Mouse (Mus musculus) heart, embryonic 15.5 days (tissue): Measurements from ENCODE around the gene Snapc5. TPM values are rescaled to one million over a fixed set of nuclear protein-coding genes. Genes with fewer than 3 reads are reported as not detected.
A peak's percentile ranks its signal among the peaks of the same experiment; 100 is the strongest.
"Not testable (repeated sequence)": the region's sequence is repeated elsewhere in the genome, so short reads cannot be mapped to it uniquely, and the experiment has no call there.

ENCODE experiments used
- ATAC-seq: fragments of 200-750 bp; cut with Nextera tagmentation; replicated peaks from 2 replicates; pipeline ENCODE4 v1.8.0; 2017; ENCODE audit warnings: low read depth, moderate TSS enrichment; ENCODE audit not compliant: insufficient number of reproducible peaks, insufficient read depth, low FRiP score
- H3K27ac ChIP-seq: fragments of 300-500 bp; sonication (generic); 2 replicates; pipeline ENCODE4 v1.5.1; 2015; ENCODE audit warnings: mild to moderate bottlenecking, inconsistent platforms
- H3K27me3 ChIP-seq: fragments of 300-500 bp; sonication (generic); 2 replicates; pipeline ENCODE4 v1.6.1; 2015; ENCODE audit warnings: inconsistent platforms
- H3K36me3 ChIP-seq: fragments of 300-500 bp; sonication (generic); 2 replicates; pipeline ENCODE4 v1.6.1; 2015; ENCODE audit warnings: mild to moderate bottlenecking, inconsistent platforms
- H3K4me1 ChIP-seq: fragments of 300-500 bp; sonication (generic); replicated peaks from 2 replicates; pipeline ENCODE4 v1.6.1; 2015; ENCODE audit warnings: inconsistent platforms
- H3K4me2 ChIP-seq: fragments of 300-500 bp; sonication (generic); 2 replicates; pipeline ENCODE4 v1.6.1; 2015; ENCODE audit warnings: inconsistent platforms, mild to moderate bottlenecking, moderate library complexity
- H3K4me3 ChIP-seq: fragments of 300-500 bp; sonication (generic); 2 replicates; pipeline ENCODE4 v1.5.1; 2015; ENCODE audit warnings: mild to moderate bottlenecking, inconsistent platforms
- H3K9ac ChIP-seq: fragments of 300-500 bp; sonication (generic); 2 replicates; pipeline ENCODE4 v1.6.1; 2015; ENCODE audit warnings: mild to moderate bottlenecking, inconsistent platforms
- H3K9me3 ChIP-seq: fragments of 300-500 bp; sonication (generic); replicated peaks from 2 replicates; pipeline ENCODE4 v1.6.1; 2016; ENCODE audit warnings: inconsistent platforms
- WGBS: fragments of 180-500 bp; shearing (Covaris S2); methylation state at CpG from one replicate; pipeline ENCODE4 v1.1.7; 2015; ENCODE audit warnings: mixed read lengths; 5-methylcytosine and 5-hydroxymethylcytosine counted together
- polyA plus RNA-seq: library from polyadenylated mRNA; unstranded; fragments of >200 nt; fragmentation: Nextera tagmentation; extraction: Ambion mirVana; gene quantifications from 2 replicates; pipeline ENCODE4 v1.2.1, GENCODE M21; 2015

Gene Snapc5
- polyA plus RNA-seq, 1 experiment from 2014 or later = 29.9 TPM

DNA sequence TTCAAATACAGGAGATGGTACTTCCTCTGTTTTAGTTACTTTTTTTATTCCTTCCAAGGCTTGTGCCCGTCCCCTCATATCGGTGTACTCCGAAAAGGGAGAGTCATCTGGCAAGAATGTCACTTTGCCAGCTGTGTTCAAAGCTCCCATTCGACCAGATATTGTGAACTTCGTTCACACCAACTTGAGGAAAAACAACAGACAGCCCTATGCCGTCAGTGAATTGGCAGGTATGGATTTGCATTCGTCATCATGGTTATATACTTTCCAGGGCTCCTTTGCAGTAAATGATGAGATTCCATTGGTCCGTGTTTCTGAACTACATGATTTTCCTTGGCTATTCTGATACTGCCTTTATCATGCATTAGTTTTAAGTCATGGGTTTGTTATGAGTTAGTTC is 4.3 kb upstream of the Snapc5 start:
- Histone ChIP-seq H3K9ac (no peak overlapping the region), H3K36me3 (peaks cover 40% of the 10 kb centered on the region), H3K4me2 (peak overlapping the region; percentile 86), H3K27me3 (no peaks in the 10 kb centered on the region), H3K27ac (no peak overlapping the region), H3K9me3 (no peaks in the 10 kb centered on the region), H3K4me1 (peaks cover 18% of the 10 kb centered on the region), H3K4me3 (peak overlapping the region; percentile 99)
- 59% methylated on average over 8 of the region's 8 CpGs for WGBS
- ATAC-seq = no peak

DNA sequence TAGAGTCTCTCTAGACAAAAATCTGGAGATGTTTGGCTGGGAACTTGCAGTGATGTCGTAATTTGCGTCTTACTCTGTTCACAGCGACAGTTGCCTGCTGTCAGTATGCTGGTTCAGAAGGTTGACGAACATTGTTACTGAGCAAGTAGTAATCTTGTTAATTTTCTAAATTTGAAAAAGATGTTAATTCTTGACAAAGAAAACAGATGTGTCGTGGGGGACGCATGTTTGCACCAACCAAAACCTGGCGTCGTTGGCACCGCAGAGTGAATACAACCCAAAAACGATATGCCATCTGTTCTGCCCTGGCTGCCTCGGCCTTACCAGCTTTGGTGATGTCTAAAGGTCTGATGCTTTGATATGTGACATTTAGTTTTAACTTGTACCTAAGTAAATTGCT is 3.7 kb upstream of the Snapc5 start:
- Histone ChIP-seq H3K27me3 (no peaks in the 10 kb centered on the region), H3K9me3 (no peaks in the 10 kb centered on the region), H3K27ac (no peak overlapping the region), H3K4me3 (no peak overlapping the region), H3K4me2 (no peak overlapping the region), H3K9ac (no peak overlapping the region), H3K4me1 (peaks cover 23% of the 10 kb centered on the region), H3K36me3 (peaks cover 41% of the 10 kb centered on the region)
- ATAC-seq = no peak
- 89% methylated on average over 11 of the region's 11 CpGs for WGBS

DNA sequence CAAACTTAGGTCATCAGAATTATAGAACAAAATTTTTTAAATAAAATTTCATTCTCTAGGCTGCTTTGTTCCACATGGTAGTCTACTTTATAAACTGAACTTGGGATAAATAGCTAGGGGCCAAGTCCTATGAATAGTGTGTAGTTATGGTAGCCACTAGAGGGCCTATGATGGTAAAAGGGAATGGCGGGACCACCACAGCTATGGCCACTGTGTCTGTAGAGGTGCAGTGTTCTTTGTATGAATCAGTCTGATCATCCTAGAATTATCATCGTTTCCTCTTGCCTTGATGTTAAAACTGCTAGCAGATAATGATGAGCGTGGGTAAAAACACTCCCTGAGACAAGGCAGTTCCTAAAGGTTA is 482 bp upstream of the Snapc5 start:
- Histone ChIP-seq H3K9ac (peak overlapping the region; percentile 75), H3K27ac (peak overlapping the region; percentile 88), H3K4me3 (peak overlapping the region; percentile 82), H3K4me1 (peaks cover 11% of the 10 kb centered on the region), H3K27me3 (no peaks in the 10 kb centered on the region), H3K4me2 (peak overlapping the region; percentile 67), H3K9me3 (no peaks in the 10 kb centered on the region), H3K36me3 (peaks cover 59% of the 10 kb centered on the region)
- 33% methylated on average over 3 of the region's 3 CpGs for WGBS
- ATAC-seq = no peak; the same call in 1 of the 2 replicates

DNA sequence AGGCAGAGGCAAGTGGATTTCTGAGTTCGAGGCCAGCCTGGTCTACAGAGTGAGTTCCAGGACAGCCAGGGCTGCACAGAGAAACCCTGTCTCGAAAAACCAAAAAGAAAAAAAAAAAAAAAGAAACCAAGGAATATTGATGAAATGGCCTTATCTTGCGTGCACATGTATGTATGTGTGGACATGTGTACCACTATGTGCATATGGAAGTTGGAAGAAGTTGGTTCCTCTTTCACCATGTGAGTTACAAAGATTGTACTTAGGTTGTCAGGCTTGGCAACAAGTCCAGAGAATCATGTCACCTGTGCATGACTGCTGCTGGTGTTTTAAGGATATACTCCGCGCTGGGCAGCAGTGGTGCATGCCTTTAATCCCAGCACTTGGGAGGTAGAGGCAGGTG is 4.2 kb downstream of the Snapc5 start:
- not testable (repeated sequence) for H3K4me3 ChIP-seq, ATAC-seq, H3K27ac ChIP-seq, H3K27me3 ChIP-seq, H3K9me3 ChIP-seq, H3K4me2 ChIP-seq, H3K9ac ChIP-seq, H3K4me1 ChIP-seq
- 96% methylated on average over 5 of the region's 5 CpGs for WGBS
- peaks cover 48% of the 10 kb centered on the region for H3K36me3 ChIP-seq

DNA sequence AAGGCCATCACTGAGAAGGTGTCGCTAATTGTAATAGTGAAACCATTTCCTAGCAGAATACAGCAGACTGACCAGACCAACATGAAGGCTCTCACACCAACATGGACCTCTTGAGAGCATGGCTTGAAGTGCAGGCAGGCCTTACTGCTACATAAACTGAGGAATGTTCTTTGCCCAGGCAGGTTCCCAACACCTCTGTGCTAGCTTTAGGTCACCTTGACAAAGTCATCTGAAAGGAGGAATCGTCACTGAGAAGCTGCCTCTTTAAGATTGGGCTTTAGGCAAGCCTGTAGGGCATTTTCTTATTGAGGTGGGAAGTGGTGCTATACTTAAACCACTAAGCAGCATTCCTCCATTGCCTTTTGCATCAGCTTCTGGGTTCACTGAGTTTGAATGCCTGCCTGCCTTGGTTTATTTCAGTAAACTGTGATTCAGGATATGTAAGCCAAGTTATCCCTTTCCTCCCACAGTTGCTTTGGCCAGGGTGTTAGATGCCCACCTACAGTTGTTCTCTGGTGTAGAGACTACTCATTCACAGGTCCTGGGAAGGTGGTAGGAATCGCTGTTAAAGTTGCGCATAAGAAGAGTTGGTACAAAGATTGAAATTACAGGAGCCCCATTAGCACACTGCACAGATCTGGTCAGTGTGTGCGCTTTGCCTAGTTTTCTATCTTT is 5.2 kb downstream of the Snapc5 start:
- Histone ChIP-seq H3K4me2 (no peak overlapping the region), H3K4me1 (peaks cover 7% of the 10 kb centered on the region), H3K27ac (no peak overlapping the region), H3K36me3 (peaks cover 54% of the 10 kb centered on the region; the same call in 1 of the 2 replicates), H3K9ac (no peak overlapping the region), H3K4me3 (no peak overlapping the region), H3K9me3 (no peaks in the 10 kb centered on the region), H3K27me3 (no peaks in the 10 kb centered on the region)
- ATAC-seq = no peak
- 84% methylated on average over 5 of the region's 5 CpGs for WGBS

DNA sequence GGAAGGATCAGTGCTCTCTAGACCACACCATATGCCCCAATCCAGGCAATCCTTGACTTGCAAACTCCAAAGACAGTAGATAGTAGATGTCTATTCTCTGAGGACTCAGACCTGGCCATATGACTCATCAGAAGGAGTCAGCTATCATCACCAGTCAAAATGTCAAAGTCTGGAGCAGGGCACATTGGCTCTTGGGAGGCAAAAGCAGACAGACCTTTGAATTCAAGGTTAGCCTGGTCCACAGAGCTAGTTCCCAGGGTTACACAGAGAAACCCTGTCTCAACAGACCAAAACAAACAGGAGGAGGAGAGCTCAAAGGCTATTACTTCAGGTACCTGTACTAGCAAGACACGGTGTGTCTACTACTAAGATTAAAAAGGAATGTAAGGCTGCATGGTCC is 14.8 kb downstream of the Snapc5 start:
- no peaks in the 10 kb centered on the region for H3K9me3 ChIP-seq
- H3K4me3 ChIP-seq = no peak overlapping the region
- peaks cover 15% of the 10 kb centered on the region for H3K4me1 ChIP-seq
- no peak overlapping the region for H3K9ac ChIP-seq
- ATAC-seq = no peak
- H3K4me2 ChIP-seq = no peak overlapping the region
- no peaks in the 10 kb centered on the region for H3K27me3 ChIP-seq
- peaks cover 41% of the 10 kb centered on the region for H3K36me3 ChIP-seq
- 92% methylated on average over 1 of the region's 1 CpGs for WGBS
- no peak overlapping the region for H3K27ac ChIP-seq

DNA sequence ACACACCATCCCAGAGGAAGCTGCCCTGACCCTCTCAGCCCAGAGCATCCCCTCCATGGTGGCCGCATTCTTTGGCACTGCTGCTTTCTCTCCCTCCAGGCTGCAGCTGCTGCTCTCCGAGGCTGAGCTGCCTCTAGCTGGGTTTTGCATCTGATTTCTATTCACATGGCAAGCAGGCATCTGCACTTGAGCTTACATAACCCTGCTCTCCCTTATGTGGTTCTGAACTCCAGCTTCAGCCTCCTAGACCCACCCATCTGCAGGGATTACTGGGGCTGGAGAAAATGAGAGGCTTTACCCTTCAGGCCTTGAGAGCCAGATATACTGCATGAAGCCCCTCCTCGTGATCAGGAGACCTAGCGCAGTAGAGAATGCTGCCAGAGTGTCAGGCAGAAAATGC is 16.5 kb downstream of the Snapc5 start:
- Histone ChIP-seq H3K4me1 (peaks cover 15% of the 10 kb centered on the region), H3K27me3 (no peaks in the 10 kb centered on the region), H3K4me2 (no peak overlapping the region), H3K27ac (0 out of 2 replicates have a peak overlapping the region, but pooled peaks have one; percentile 5), H3K4me3 (no peak overlapping the region), H3K9me3 (no peaks in the 10 kb centered on the region), H3K36me3 (peaks cover 28% of the 10 kb centered on the region), H3K9ac (no peak overlapping the region)
- no peak for ATAC-seq
- WGBS = 52% methylated on average over 4 of the region's 4 CpGs

DNA sequence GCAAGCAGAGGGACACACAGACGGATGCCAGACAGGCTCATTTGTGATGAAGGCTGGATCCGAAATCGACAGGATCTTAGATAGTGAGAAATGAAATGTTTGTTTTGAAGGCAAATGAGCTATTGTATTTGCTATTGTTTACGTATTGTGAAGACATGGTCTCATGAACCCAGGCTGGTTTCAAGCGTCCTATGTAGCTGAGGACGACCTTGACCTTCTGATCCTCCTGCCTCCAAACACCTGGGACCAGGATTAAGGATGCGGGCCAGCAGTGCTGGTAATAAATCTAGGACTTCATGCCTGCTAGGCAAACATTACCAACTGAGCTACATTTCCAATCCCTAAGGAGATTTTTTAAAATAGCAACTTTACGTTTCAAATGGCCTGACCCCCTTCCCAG is 18.4 kb downstream of the Snapc5 start:
- Histone ChIP-seq H3K9ac (no peak overlapping the region), H3K27ac (no peak overlapping the region), H3K4me1 (peaks cover 15% of the 10 kb centered on the region), H3K9me3 (no peaks in the 10 kb centered on the region), H3K4me3 (no peak overlapping the region), H3K27me3 (no peaks in the 10 kb centered on the region), H3K4me2 (no peak overlapping the region), H3K36me3 (peaks cover 19% of the 10 kb centered on the region)
- WGBS = 87% methylated on average over 8 of the region's 8 CpGs
- no peak for ATAC-seq

DNA sequence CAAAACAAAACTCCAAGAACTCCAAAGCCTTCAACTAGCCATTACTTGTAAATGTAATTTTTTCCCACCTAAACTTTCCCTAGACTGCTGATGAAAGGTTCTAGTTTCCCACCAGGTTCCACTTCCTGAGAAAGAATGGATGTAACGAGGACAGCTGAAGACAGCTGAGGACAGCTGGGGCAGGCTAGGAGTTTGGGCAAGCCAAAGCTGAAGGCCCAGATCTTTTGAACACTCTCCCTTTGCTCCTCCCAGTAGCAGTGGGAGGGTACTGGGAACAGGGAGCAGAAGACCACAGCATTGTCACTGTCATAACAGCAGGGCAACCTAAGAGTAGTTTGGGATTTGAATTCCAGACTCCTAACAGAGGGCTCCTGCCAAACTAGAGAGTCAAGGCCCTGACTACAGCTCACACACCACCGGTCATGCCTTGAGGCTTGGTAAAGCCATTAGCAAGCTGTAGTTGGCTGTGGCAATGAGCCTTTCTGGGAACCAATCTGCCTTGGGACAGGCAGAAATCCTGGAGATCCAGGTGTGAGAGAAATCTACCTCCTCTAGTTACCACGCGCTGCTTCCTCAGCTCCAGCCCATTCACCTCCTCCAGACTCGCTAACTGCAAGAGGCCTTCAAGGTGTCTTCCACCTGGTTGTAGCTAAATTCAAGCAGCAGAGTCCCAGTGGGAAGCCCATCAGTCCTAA is 19.1 kb downstream of the Snapc5 start:
- ATAC-seq = no peak
- Histone ChIP-seq H3K27me3 (no peaks in the 10 kb centered on the region), H3K4me2 (no peak overlapping the region), H3K9ac (no peak overlapping the region), H3K36me3 (peaks cover 12% of the 10 kb centered on the region), H3K4me3 (no peak overlapping the region), H3K9me3 (no peaks in the 10 kb centered on the region), H3K27ac (no peak overlapping the region), H3K4me1 (peaks cover 15% of the 10 kb centered on the region)
- WGBS = 91% methylated on average over 5 of the region's 5 CpGs

DNA sequence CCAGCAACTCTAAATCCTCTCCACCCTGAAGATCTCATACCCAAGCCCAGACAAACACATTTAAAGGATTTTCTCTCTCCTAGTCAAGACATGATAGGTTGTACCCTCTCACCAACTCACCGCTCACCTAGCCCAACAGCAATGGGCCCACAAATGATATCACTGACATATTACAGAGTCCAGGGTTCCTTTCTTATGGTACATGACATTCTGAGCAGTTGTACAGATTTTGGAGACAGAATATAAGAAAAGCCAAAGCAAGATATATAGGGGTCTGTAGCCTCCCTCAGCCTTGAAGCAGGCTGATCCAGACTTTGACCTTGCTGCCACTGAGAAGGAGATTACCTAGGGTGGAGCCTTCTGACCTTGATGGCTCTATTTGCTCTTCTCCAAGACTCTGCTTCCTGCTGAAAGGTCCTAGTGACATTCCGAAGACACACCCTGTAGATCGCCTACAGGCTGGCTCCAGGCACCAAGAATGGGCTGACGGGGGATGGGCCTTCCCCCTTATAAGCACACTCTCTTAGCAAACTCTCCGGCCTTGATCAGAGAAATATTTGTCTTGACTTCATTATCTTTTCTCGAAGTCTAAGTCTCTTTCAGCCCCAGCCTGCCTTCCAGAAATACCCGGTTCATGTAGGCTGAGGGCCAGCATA is 19.8 kb downstream of the Snapc5 start:
- H3K36me3 ChIP-seq, H3K9ac ChIP-seq, H3K27me3 ChIP-seq, H3K4me2 ChIP-seq, ATAC-seq, H3K27ac ChIP-seq, H3K4me3 ChIP-seq, H3K9me3 ChIP-seq: not testable (repeated sequence)
- 73% methylated on average over 7 of the region's 7 CpGs for WGBS
- H3K4me1 ChIP-seq = peaks cover 15% of the 10 kb centered on the region

DNA sequence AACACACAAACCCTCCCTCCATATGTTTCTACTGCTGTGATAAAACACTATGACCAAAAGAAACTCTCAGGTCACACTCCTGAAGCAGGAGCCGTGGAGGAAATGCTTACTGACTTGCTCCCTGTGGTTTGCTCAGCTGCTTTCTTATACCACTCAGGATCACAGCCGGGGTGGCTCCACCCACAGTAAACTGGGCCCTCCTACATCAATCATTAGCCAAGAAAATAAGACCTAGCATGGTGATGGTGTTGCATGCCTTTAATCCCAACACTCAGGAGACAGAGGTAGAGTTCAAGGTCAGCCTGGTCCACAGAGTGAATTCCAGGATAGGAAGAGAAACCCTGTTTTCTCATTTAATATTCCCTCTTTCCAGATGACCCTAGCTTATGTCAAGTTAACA is 20.8 kb downstream of the Snapc5 start:
- Histone ChIP-seq H3K4me2 (no peak overlapping the region), H3K27me3 (no peaks in the 10 kb centered on the region), H3K9ac (no peak overlapping the region), H3K27ac (no peak overlapping the region), H3K4me1 (peaks cover 14% of the 10 kb centered on the region), H3K36me3 (peaks cover 13% of the 10 kb centered on the region; the same call in 1 of the 2 replicates), H3K4me3 (no peak overlapping the region), H3K9me3 (no peaks in the 10 kb centered on the region)
- no peak for ATAC-seq
- 81% methylated on average over 2 of the region's 2 CpGs for WGBS
